Mouse (Mus musculus) heart, adult 2 months (tissue): ENCODE measurements around the gene Gm20696. TPM values are rescaled to one million over a fixed set of nuclear protein-coding genes. Genes with fewer than 3 reads are reported as not detected.

Experiments used
- DNase-seq, 2 experiments: peaks; one replicate each; pipeline ENCODE4 v3.0.0; 2021
- H3K27ac ChIP-seq: fragments of 200-600 bp; 2 replicates; pipeline ENCODE4 v1.8.1; 2022
- H3K27me3 ChIP-seq: fragments of 200-500 bp; 2 replicates; pipeline ENCODE4 v1.6.1; 2012; ENCODE audit warnings: mild to moderate bottlenecking, low read length, inconsistent platforms, mixed read lengths; ENCODE audit not compliant: control insufficient read depth, insufficient read depth
- H3K36me3 ChIP-seq: fragments of 200-500 bp; 2 replicates; pipeline ENCODE4 v1.6.1; 2012; ENCODE audit warnings: low read length, inconsistent platforms; ENCODE audit not compliant: control insufficient read depth, insufficient read depth
- H3K4me1 ChIP-seq: fragments of 200-500 bp; 2 replicates; pipeline ENCODE4 v1.6.1; 2011; ENCODE audit warnings: low read length; ENCODE audit not compliant: control insufficient read depth, insufficient read depth
- H3K4me3 ChIP-seq: fragments of 200-600 bp; 2 replicates; pipeline ENCODE4 v1.8.1; 2022
- H3K79me2 ChIP-seq: fragments of 200-500 bp; replicated peaks from 2 replicates; pipeline ENCODE4 v1.6.1; 2012; ENCODE audit warnings: mild to moderate bottlenecking, inconsistent platforms, low read length, moderate library complexity, mixed read lengths; ENCODE audit not compliant: control insufficient read depth, insufficient read depth
- H3K9ac ChIP-seq: fragments of 200-500 bp; 2 replicates; pipeline ENCODE4 v1.6.1; 2012; ENCODE audit warnings: low read depth, mild to moderate bottlenecking, control low read depth, inconsistent platforms, low read length, mixed read lengths
- CTCF ChIP-seq: fragments of 200-600 bp; IDR thresholded peaks from 2 replicates; pipeline ENCODE4 v1.8.1; 2022; ENCODE audit warnings: antibody characterized with exemption, mild to moderate bottlenecking, moderate library complexity
- EP300 ChIP-seq: fragments of 200-500 bp; IDR thresholded peaks from 2 replicates; pipeline ENCODE4 v1.6.1; 2011; ENCODE audit warnings: low read depth, low read length, control low read depth; ENCODE audit not compliant: insufficient read depth
- POLR2A ChIP-seq: fragments of 200-500 bp; IDR thresholded peaks from 2 replicates; pipeline ENCODE4 v1.6.1; 2011; ENCODE audit warnings: mild to moderate bottlenecking, low read depth, low read length, control low read depth; ENCODE audit not compliant: insufficient read depth
- WGBS: fragments of 180-500 bp; shearing (Covaris S2); methylation state at CpG from one replicate; pipeline ENCODE4 v1.1.7; 2018; 5-methylcytosine and 5-hydroxymethylcytosine counted together
- intact Hi-C: fragments of 180-260 bp; cut with DNase I; formaldehyde crosslinking; loops from one replicate; pipeline ENCODE4 v1.15.1; 2025
- polyA plus RNA-seq: library from polyadenylated mRNA; depleted of rRNA; stranded (reverse); fragments of >200 nt; gene quantifications from 2 replicates; pipeline ENCODE4 v1.2.3, GENCODE M21; 2012
- total RNA-seq, 2 experiments: library from RNA; stranded (reverse); gene quantifications; 2 replicates each; pipeline ENCODE4 v1.2.3; 2021

The Gm20696 gene
- total and polyA plus RNA-seq, 3 experiments, result 0.61 to 1.7 (median 1.4) TPM

GRCm38 (mm10) chr6:99467109-99467508, 199.5 kb downstream of the Gm20696 start:
- no peak for DNase-seq
- H3K79me2 ChIP-seq, result no peaks in the 10 kb centered on the region
- H3K9ac ChIP-seq, result no peak overlapping the region
- H3K4me3 ChIP-seq, result no peak overlapping the region
- no peaks in the 10 kb centered on the region for H3K36me3 ChIP-seq
- H3K27me3 ChIP-seq, result no peaks in the 10 kb centered on the region
- H3K4me1 ChIP-seq, result no peaks in the 10 kb centered on the region; the same call in 1 of the 2 replicates
- no peak for TF ChIP-seq POLR2A
- H3K27ac ChIP-seq, result no peak overlapping the region
- intact Hi-C loops, result no loop called here
- WGBS, result 67% methylated on average over 8 of the region's 8 CpGs

DNA sequence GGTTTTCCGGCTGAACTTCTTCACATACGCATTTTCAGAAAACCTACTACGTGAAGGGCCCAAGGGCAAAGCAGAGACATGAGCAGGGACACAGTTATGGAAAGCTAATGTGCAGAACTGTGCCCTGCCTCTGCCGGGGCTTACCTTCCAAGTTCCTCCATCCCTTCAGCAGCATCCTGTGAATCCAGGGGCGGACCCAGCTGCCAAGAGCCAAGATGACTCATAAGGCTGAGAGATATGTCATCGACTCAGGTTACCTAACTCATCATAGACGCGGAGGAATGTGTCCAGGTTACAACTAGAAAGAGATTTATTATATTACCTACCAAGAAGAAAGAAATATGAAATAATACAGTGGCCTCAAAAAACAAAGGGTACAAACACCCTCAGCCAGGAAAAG, 200.2 kb downstream of the Gm20696 start:
- no peak for TF ChIP-seq CTCF
- no peak for TF ChIP-seq EP300
- no peak for TF ChIP-seq POLR2A
- intact Hi-C loops, result no loop called here
- Histone ChIP-seq H3K4me1 (no peaks in the 10 kb centered on the region; the same call in 1 of the 2 replicates), H3K27me3 (no peaks in the 10 kb centered on the region), H3K36me3 (no peaks in the 10 kb centered on the region), H3K9ac (no peak overlapping the region), H3K4me3 (no peak overlapping the region), H3K79me2 (no peaks in the 10 kb centered on the region), H3K27ac (no peak overlapping the region)
- no peak for DNase-seq
- 65% methylated on average over 8 of the region's 8 CpGs for WGBS

GRCm38 (mm10) chr6:99464449-99464848, 202.1 kb downstream of the Gm20696 start:
- Histone ChIP-seq H3K4me1 (no peaks in the 10 kb centered on the region; the same call in 1 of the 2 replicates), H3K4me3 (no peak overlapping the region), H3K9ac (no peak overlapping the region), H3K79me2 (no peaks in the 10 kb centered on the region), H3K36me3 (no peaks in the 10 kb centered on the region), H3K27ac (no peak overlapping the region), H3K27me3 (no peaks in the 10 kb centered on the region)
- TF ChIP-seq CTCF (no peak), EP300 (no peak), POLR2A (no peak)
- DNase-seq, result no peak
- 98% methylated on average over 4 of the region's 4 CpGs for WGBS
- intact Hi-C loops, result no loop called here

DNA sequence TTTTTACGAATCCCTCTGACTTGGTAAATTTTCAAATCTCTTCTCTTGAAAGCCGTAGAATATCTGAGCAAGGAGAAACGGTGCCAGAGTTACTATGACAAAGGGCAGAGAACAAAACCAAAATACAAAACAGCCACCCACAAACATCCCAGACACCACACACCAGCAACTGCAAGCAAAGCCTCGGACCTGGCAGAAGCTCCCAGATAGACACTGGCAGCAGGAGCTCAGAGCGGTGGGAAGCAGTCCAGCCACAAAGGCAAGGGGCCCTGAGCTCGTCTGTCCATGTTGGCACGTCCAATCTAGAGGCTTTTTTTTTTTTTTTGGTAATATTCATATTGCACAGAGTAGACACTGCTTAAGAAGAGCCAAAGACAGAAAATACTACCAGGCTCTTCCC, 202.7 kb downstream of the Gm20696 start:
- TF ChIP-seq POLR2A (no peak), EP300 (no peak), CTCF (no peak)
- intact Hi-C loops, result no loop called here
- H3K79me2 ChIP-seq, result no peaks in the 10 kb centered on the region
- H3K27ac ChIP-seq, result no peak overlapping the region
- no peaks in the 10 kb centered on the region; the same call in 1 of the 2 replicates for H3K4me1 ChIP-seq
- H3K4me3 ChIP-seq, result no peak overlapping the region
- H3K36me3 ChIP-seq, result no peaks in the 10 kb centered on the region
- whole genome bisulfite sequencing, result 75% methylated on average over 7 of the region's 7 CpGs
- H3K9ac ChIP-seq, result no peak overlapping the region
- no peak for DNase-seq
- no peaks in the 10 kb centered on the region for H3K27me3 ChIP-seq

- TF ChIP-seq POLR2A (no peak), EP300 (no peak), CTCF (no peak)
- no peaks in the 10 kb centered on the region for H3K36me3 ChIP-seq
- intact Hi-C loops, result no loop called here
- no peaks in the 10 kb centered on the region for H3K79me2 ChIP-seq
- 93% methylated on average over 4 of the region's 4 CpGs for WGBS
- H3K27ac ChIP-seq, result no peak overlapping the region
- no peaks in the 10 kb centered on the region; the same call in 1 of the 2 replicates for H3K4me1 ChIP-seq
- H3K9ac ChIP-seq, result no peak overlapping the region
- H3K27me3 ChIP-seq, result no peaks in the 10 kb centered on the region
- DNase-seq, result no peak
- no peak overlapping the region for H3K4me3 ChIP-seq
Observed at GRCm38 (mm10) chr6:99458775-99459174, 207.8 kb downstream of the Gm20696 start.

GRCm38 (mm10) chr6:99453763-99454520, 212.7 kb downstream of the Gm20696 start:
- intact Hi-C loops, result loop anchor here (5.0 kb wide), 2 partner anchors 77 to 482 kb away; no protein-coding TSS in a partner anchor
- Histone ChIP-seq H3K4me3 (no peak overlapping the region), H3K4me1 (peaks cover 4% of the 10 kb centered on the region), H3K36me3 (no peaks in the 10 kb centered on the region; the same call in 1 of the 2 replicates), H3K79me2 (no peaks in the 10 kb centered on the region), H3K9ac (no peak overlapping the region), H3K27me3 (no peaks in the 10 kb centered on the region), H3K27ac (no peak overlapping the region)
- TF ChIP-seq CTCF (no peak), POLR2A (no peak), EP300 (no peak)
- WGBS, result 96% methylated on average over 7 of the region's 7 CpGs
- DNase-seq, result no peak
